In genomic region chr8:11450184-11451113, GRCm38 (mm10) we compare ENCODE assay signal across 8 mouse cellular contexts. TPM values are rescaled to one million over a fixed set of nuclear protein-coding genes. Genes with fewer than 3 reads are reported as not detected.
DNase-seq lines count a peak whose midpoint lies in the region; ATAC-seq lines count a peak whose summit lies in the region.

No protein-coding gene starts in this region.

- 30% methylated on average over 8 of the region's 8 CpGs for WGBS in hindbrain, embryonic 12.5 days
- WGBS in limb, embryonic 11.5 days = 42% methylated on average over 8 of the region's 8 CpGs
- WGBS in stomach, embryonic 14.5 days = 33% methylated on average over 8 of the region's 8 CpGs

- 0 out of 2 replicates have a peak, but pooled peaks have one; percentile 14 for ATAC-seq in hindbrain, embryonic 12.5 days (ENCODE audit: low FRiP score)
- ATAC-seq in limb, embryonic 11.5 days (ENCODE audit: insufficient number of reproducible peaks, low FRiP score, low TSS enrichment, low read depth) = no peak
- ATAC-seq in stomach, embryonic 14.5 days (ENCODE audit: insufficient number of reproducible peaks, insufficient read depth, low FRiP score, low read depth) = peak; percentile 56; the same call in 1 of the 2 replicates

- peaks cover 7% of the 10 kb centered on the region; the same call in 1 of the 2 replicates for H3K27me3 ChIP-seq in hindbrain, embryonic 12.5 days
- no peaks in the 10 kb centered on the region for H3K27me3 ChIP-seq in limb, embryonic 11.5 days (ENCODE audit: control insufficient read depth, insufficient read depth, low read length)
- H3K27me3 ChIP-seq in stomach, embryonic 14.5 days (ENCODE audit: control insufficient read depth, insufficient read depth, low read length) = no peaks in the 10 kb centered on the region

- H3K4me1 ChIP-seq in hindbrain, embryonic 12.5 days = peaks cover 29% of the 10 kb centered on the region
- no peaks in the 10 kb centered on the region for H3K4me1 ChIP-seq in limb, embryonic 11.5 days (ENCODE audit: control insufficient read depth, insufficient read depth, low read length)
- H3K4me1 ChIP-seq in stomach, embryonic 14.5 days (ENCODE audit: control insufficient read depth, insufficient read depth, low read length) = no peaks in the 10 kb centered on the region

- no peak overlapping the region for H3K4me2 ChIP-seq in hindbrain, embryonic 12.5 days (replicated peaks)
- H3K4me2 ChIP-seq in limb, embryonic 11.5 days (ENCODE audit: low read depth, severe bottlenecking) = no peak overlapping the region
- H3K4me2 ChIP-seq in stomach, embryonic 14.5 days (replicated peaks; ENCODE audit: low read depth, low read length) = no peak overlapping the region

- no peak overlapping the region for H3K27ac ChIP-seq in hindbrain, embryonic 12.5 days
- no peak overlapping the region for H3K27ac ChIP-seq in limb, embryonic 11.5 days (replicated peaks; ENCODE audit: low read depth, low read length)
- no peak overlapping the region for H3K27ac ChIP-seq in stomach, embryonic 14.5 days (ENCODE audit: low read length)

- intact Hi-C loops in left cerebral cortex, postnatal 14 days (cut with DNase I) = loop anchor here (1.0 kb wide), 1 partner anchor 36 kb away; no protein-coding TSS in a partner anchor
- intact Hi-C loops in left cerebral cortex, postnatal 36 days (cut with DNase I) = loop anchor here (2.0 kb wide), 1 partner anchor 36 kb away; no protein-coding TSS in a partner anchor

- H3K9ac ChIP-seq in hindbrain, embryonic 12.5 days = no peak overlapping the region
- H3K9ac ChIP-seq in limb, embryonic 11.5 days (ENCODE audit: low read length) = no peak overlapping the region
- H3K9ac ChIP-seq in stomach, embryonic 14.5 days (replicated peaks; ENCODE audit: low read depth, low read length) = no peak overlapping the region

- DNase-seq in left cerebral cortex, postnatal 14 days (ENCODE audit: low spot score in 2 of 2) = peak; percentile 47 to 61
- DNase-seq in left cerebral cortex, postnatal 36 days (ENCODE audit: low spot score in 2 of 2) = no peak
- peak; percentile 51 for DNase-seq in ES-CJ7 (ENCODE audit: low read depth, low spot score)
- DNase-seq in embryo, embryonic 10.5 days (ENCODE audit: low spot score) = peak; percentile 70
- DNase-seq in limb, embryonic 11.5 days (ENCODE audit: low spot score) = peak; percentile 40
- DNase-seq in left cerebral cortex, adult 11 months (ENCODE audit: low spot score) = no peak

- H3K36me3 ChIP-seq in hindbrain, embryonic 12.5 days = no peaks in the 10 kb centered on the region
- no peaks in the 10 kb centered on the region for H3K36me3 ChIP-seq in limb, embryonic 11.5 days (ENCODE audit: control insufficient read depth, insufficient read depth, low read length)
- H3K36me3 ChIP-seq in stomach, embryonic 14.5 days (ENCODE audit: control insufficient read depth, insufficient read depth, low read length) = peaks cover 6% of the 10 kb centered on the region

- H3K9me3 ChIP-seq in hindbrain, embryonic 12.5 days (replicated peaks) = no peaks in the 10 kb centered on the region
- H3K9me3 ChIP-seq in limb, embryonic 11.5 days (ENCODE audit: control insufficient read depth, low read length) = no peaks in the 10 kb centered on the region
- H3K9me3 ChIP-seq in stomach, embryonic 14.5 days (ENCODE audit: control insufficient read depth, low read depth, low read length) = no peaks in the 10 kb centered on the region

- H3K4me3 ChIP-seq in hindbrain, embryonic 12.5 days = no peak overlapping the region
- no peak overlapping the region for H3K4me3 ChIP-seq in limb, embryonic 11.5 days (ENCODE audit: low read depth, low read length)
- no peak overlapping the region for H3K4me3 ChIP-seq in stomach, embryonic 14.5 days (ENCODE audit: low read depth, low read length)

RNA-seq across cellular contexts. Expression of gene Rab20, which starts 28.1 kb away (rescaled TPM):
- total RNA-seq in left cerebral cortex, postnatal 14 days (2021) = under 1 TPM; 0.42 to 0.87 TPM
- under 1 TPM in 1 of 2 experiments, not detected in 1; 0.30 TPM for total RNA-seq in left cerebral cortex, postnatal 36 days (2021)
- 0.79 and 1.6 TPM in 2 replicates for polyA plus RNA-seq in hindbrain, embryonic 12.5 days (2016; fragmentation: Nextera tagmentation; extraction: Ambion mirVana)
- polyA plus RNA-seq in limb, embryonic 11.5 days (2014; fragmentation: Nextera tagmentation; extraction: Ambion mirVana) = 0.61 and 0.71 TPM in 2 replicates
- 4.6 and 6.2 TPM in 2 replicates for polyA plus RNA-seq in stomach, embryonic 14.5 days (2014; fragmentation: Nextera tagmentation; extraction: Ambion mirVana)

RNA-seq across cellular contexts. Expression of gene Naxd, which starts 46.9 kb away (rescaled TPM):
- total RNA-seq in left cerebral cortex, postnatal 14 days (2021) = 10 to 100 TPM; 53.3 to 58.2 TPM
- total RNA-seq in left cerebral cortex, postnatal 36 days (2021) = 10 to 100 TPM; 48.7 to 53.4 TPM
- 109 and 121 TPM in 2 replicates for polyA plus RNA-seq in hindbrain, embryonic 12.5 days (2016; fragmentation: Nextera tagmentation; extraction: Ambion mirVana)
- 94.7 and 107 TPM in 2 replicates for polyA plus RNA-seq in limb, embryonic 11.5 days (2014; fragmentation: Nextera tagmentation; extraction: Ambion mirVana)
- polyA plus RNA-seq in stomach, embryonic 14.5 days (2014; fragmentation: Nextera tagmentation; extraction: Ambion mirVana) = 123 and 133 TPM in 2 replicates

Comparison
In these comparisons a context has a peak if more than half of its experiments do, and no peak if none do; other contexts are left out.
1. DNase-seq: peak in left cerebral cortex, postnatal 14 days (2 of 2), ES-CJ7 (single experiment), embryo, embryonic 10.5 days (single experiment) and limb, embryonic 11.5 days (single experiment); none in left cerebral cortex, postnatal 36 days (0 of 2) and left cerebral cortex, adult 11 months (single experiment).